Mouse (Mus musculus) cerebellum, adult 2 months (tissue): ENCODE data around the gene Spink4.

Experiments used
- CTCF ChIP-seq: fragments of 200-500 bp; IDR thresholded peaks from 2 replicates; pipeline ENCODE4 v1.5.1; 2011; ENCODE audit warnings: low read depth, mild to moderate bottlenecking, control low read depth, low read length, moderate library complexity, borderline replicate concordance; ENCODE audit not compliant: insufficient read depth
- POLR2A ChIP-seq: fragments of 200-500 bp; IDR thresholded peaks from 2 replicates; pipeline ENCODE4 v1.6.1; 2011; ENCODE audit warnings: low read length, control low read depth, borderline replicate concordance; ENCODE audit not compliant: insufficient read depth

- no peak for TF ChIP-seq POLR2A
- TF ChIP-seq CTCF, result no peak
Measured at GRCm38 (mm10) chr4:40900071-40900470, 19.8 kb upstream of the Spink4 start.
